Mouse (Mus musculus): ENCODE measurements at regions not wholly inside any gene's neighbourhood (a gene's known extent, or its start where the extent isn't known, plus 50 kb on each side); places are given as distances from the start of the nearest gene placed in this dataset.

- DNase-seq (ENCODE audit: low spot score), result no peak
- ATAC-seq (replicated peaks; ENCODE audit: insufficient number of reproducible peaks, low FRiP score, low TSS enrichment, low read depth), result no peak
- Histone ChIP-seq H3K4me1 (ENCODE audit: control insufficient read depth, insufficient read depth, low read length) (no peaks in the 10 kb centered on the region), H3K27me3 (ENCODE audit: control insufficient read depth, insufficient read depth, low read length) (no peaks in the 10 kb centered on the region), H3K4me3 (ENCODE audit: low read depth, low read length) (no peak overlapping the region), H3K9ac (replicated peaks; ENCODE audit: low read length) (no peak overlapping the region), H3K27ac (replicated peaks; ENCODE audit: low read depth, low read length) (no peak overlapping the region), H3K36me3 (replicated peaks; ENCODE audit: control insufficient read depth, insufficient read depth, low read depth, low read length) (no peaks in the 10 kb centered on the region), H3K9me3 (replicated peaks; ENCODE audit: control insufficient read depth, low read length) (no peaks in the 10 kb centered on the region), H3K4me2 (ENCODE audit: low read depth, low read length) (no peak overlapping the region)
- 86% methylated on average over 6 of the region's 6 CpGs for WGBS
Measured at GRCm38 (mm10) chr12:15555471-15555870, 261.3 kb downstream of the Trib2 start.

GRCm38 (mm10) chr12:15553681-15554007 is 263.1 kb downstream of the Trib2 start:
- no peaks in the 10 kb centered on the region for H3K9me3 ChIP-seq (replicated peaks; ENCODE audit: control insufficient read depth, low read length)
- ATAC-seq (replicated peaks; ENCODE audit: insufficient number of reproducible peaks, low FRiP score, low TSS enrichment, low read depth), result no peak
- H3K9ac ChIP-seq (replicated peaks; ENCODE audit: low read length), result no peak overlapping the region
- WGBS, result 75% methylated on average over 4 of the region's 4 CpGs
- no peaks in the 10 kb centered on the region for H3K36me3 ChIP-seq (replicated peaks; ENCODE audit: control insufficient read depth, insufficient read depth, low read depth, low read length)
- H3K4me2 ChIP-seq (ENCODE audit: low read depth, low read length), result no peak overlapping the region
- no peak overlapping the region for H3K4me3 ChIP-seq (ENCODE audit: low read depth, low read length)
- no peak for DNase-seq (ENCODE audit: low spot score)
- no peak overlapping the region for H3K27ac ChIP-seq (replicated peaks; ENCODE audit: low read depth, low read length)
- H3K4me1 ChIP-seq (ENCODE audit: control insufficient read depth, insufficient read depth, low read length), result no peaks in the 10 kb centered on the region
- H3K27me3 ChIP-seq (ENCODE audit: control insufficient read depth, insufficient read depth, low read length), result no peaks in the 10 kb centered on the region

- no peak for DNase-seq (ENCODE audit: low spot score)
- ATAC-seq (replicated peaks; ENCODE audit: insufficient number of reproducible peaks, low FRiP score, low TSS enrichment, low read depth), result no peak
- H3K4me3 ChIP-seq (ENCODE audit: low read depth, low read length), result no peak overlapping the region
Measured at GRCm38 (mm10) chr12:15552979-15553680, 263.6 kb downstream of the Trib2 start.

GRCm38 (mm10) chr12:15552210-15552609 is 264.5 kb downstream of the Trib2 start:
- WGBS, result 68% methylated on average over 2 of the region's 2 CpGs

More at GRCm38 (mm10) chr12:15552979-15553680, 263.6 kb downstream of the Trib2 start:
- H3K9ac ChIP-seq (replicated peaks; ENCODE audit: low read length), result no peak overlapping the region
- H3K4me2 ChIP-seq (ENCODE audit: low read depth, low read length), result no peak overlapping the region
- H3K36me3 ChIP-seq (replicated peaks; ENCODE audit: control insufficient read depth, insufficient read depth, low read depth, low read length), result no peaks in the 10 kb centered on the region
- WGBS, result 80% methylated on average over 6 of the region's 6 CpGs
- H3K4me1 ChIP-seq (ENCODE audit: control insufficient read depth, insufficient read depth, low read length), result no peaks in the 10 kb centered on the region
- no peak overlapping the region for H3K27ac ChIP-seq (replicated peaks; ENCODE audit: low read depth, low read length)
- no peaks in the 10 kb centered on the region for H3K9me3 ChIP-seq (replicated peaks; ENCODE audit: control insufficient read depth, low read length)
- H3K27me3 ChIP-seq (ENCODE audit: control insufficient read depth, insufficient read depth, low read length), result no peaks in the 10 kb centered on the region

GRCm38 (mm10) chr12:15551281-15551900 is 265.3 kb downstream of the Trib2 start:
- Histone ChIP-seq H3K4me3 (ENCODE audit: low read depth, low read length) (no peak overlapping the region), H3K4me2 (ENCODE audit: low read depth, low read length) (no peak overlapping the region), H3K27ac (replicated peaks; ENCODE audit: low read depth, low read length) (no peak overlapping the region), H3K9ac (replicated peaks; ENCODE audit: low read length) (no peak overlapping the region), H3K9me3 (replicated peaks; ENCODE audit: control insufficient read depth, low read length) (no peaks in the 10 kb centered on the region), H3K36me3 (replicated peaks; ENCODE audit: control insufficient read depth, insufficient read depth, low read depth, low read length) (no peaks in the 10 kb centered on the region), H3K27me3 (ENCODE audit: control insufficient read depth, insufficient read depth, low read length) (no peaks in the 10 kb centered on the region), H3K4me1 (ENCODE audit: control insufficient read depth, insufficient read depth, low read length) (no peaks in the 10 kb centered on the region)
- whole genome bisulfite sequencing, result 66% methylated on average over 4 of the region's 4 CpGs
- DNase-seq (ENCODE audit: low spot score), result no peak
- no peak for ATAC-seq (replicated peaks; ENCODE audit: insufficient number of reproducible peaks, low FRiP score, low TSS enrichment, low read depth)

More at GRCm38 (mm10) chr12:15552210-15552609, 264.5 kb downstream of the Trib2 start:
- no peak overlapping the region for H3K27ac ChIP-seq (replicated peaks; ENCODE audit: low read depth, low read length)
- H3K36me3 ChIP-seq (replicated peaks; ENCODE audit: control insufficient read depth, insufficient read depth, low read depth, low read length), result no peaks in the 10 kb centered on the region
- no peak for ATAC-seq (replicated peaks; ENCODE audit: insufficient number of reproducible peaks, low FRiP score, low TSS enrichment, low read depth)
- no peak for DNase-seq (ENCODE audit: low spot score)
- no peak overlapping the region for H3K4me3 ChIP-seq (ENCODE audit: low read depth, low read length)
- no peak overlapping the region for H3K4me2 ChIP-seq (ENCODE audit: low read depth, low read length)
- no peaks in the 10 kb centered on the region for H3K9me3 ChIP-seq (replicated peaks; ENCODE audit: control insufficient read depth, low read length)
- no peaks in the 10 kb centered on the region for H3K27me3 ChIP-seq (ENCODE audit: control insufficient read depth, insufficient read depth, low read length)
- no peak overlapping the region for H3K9ac ChIP-seq (replicated peaks; ENCODE audit: low read length)
- no peaks in the 10 kb centered on the region for H3K4me1 ChIP-seq (ENCODE audit: control insufficient read depth, insufficient read depth, low read length)

GRCm38 (mm10) chr12:15544351-15544750 is 272.4 kb downstream of the Trib2 start:
- 83% methylated on average over 1 of the region's 1 CpGs for WGBS
- ATAC-seq (replicated peaks; ENCODE audit: insufficient number of reproducible peaks, low FRiP score, low TSS enrichment, low read depth), result no peak
- no peak overlapping the region for H3K9ac ChIP-seq (replicated peaks; ENCODE audit: low read length)

GRCm38 (mm10) chr12:15542486-15542885 is 274.2 kb downstream of the Trib2 start:
- 72% methylated on average over 2 of the region's 2 CpGs for WGBS

More at GRCm38 (mm10) chr12:15544351-15544750, 272.4 kb downstream of the Trib2 start:
- no peaks in the 10 kb centered on the region for H3K4me1 ChIP-seq (ENCODE audit: control insufficient read depth, insufficient read depth, low read length)
- no peak overlapping the region for H3K4me2 ChIP-seq (ENCODE audit: low read depth, low read length)
- DNase-seq (ENCODE audit: low spot score), result no peak
- no peaks in the 10 kb centered on the region for H3K36me3 ChIP-seq (replicated peaks; ENCODE audit: control insufficient read depth, insufficient read depth, low read depth, low read length)
- no peaks in the 10 kb centered on the region for H3K27me3 ChIP-seq (ENCODE audit: control insufficient read depth, insufficient read depth, low read length)
- no peak overlapping the region for H3K27ac ChIP-seq (replicated peaks; ENCODE audit: low read depth, low read length)
- H3K4me3 ChIP-seq (ENCODE audit: low read depth, low read length), result no peak overlapping the region
- no peaks in the 10 kb centered on the region for H3K9me3 ChIP-seq (replicated peaks; ENCODE audit: control insufficient read depth, low read length)

GRCm38 (mm10) chr12:15536852-15537368 is 279.8 kb downstream of the Trib2 start:
- DNase-seq (ENCODE audit: low spot score) (no peak), ATAC-seq (replicated peaks; ENCODE audit: insufficient number of reproducible peaks, low FRiP score, low TSS enrichment, low read depth) (no peak)
- no peak overlapping the region for H3K4me2 ChIP-seq (ENCODE audit: low read depth, low read length)
- no peak overlapping the region for H3K9ac ChIP-seq (replicated peaks; ENCODE audit: low read length)
- H3K36me3 ChIP-seq (replicated peaks; ENCODE audit: control insufficient read depth, insufficient read depth, low read depth, low read length), result no peaks in the 10 kb centered on the region
- H3K4me3 ChIP-seq (ENCODE audit: low read depth, low read length), result no peak overlapping the region
- no peak overlapping the region for H3K27ac ChIP-seq (replicated peaks; ENCODE audit: low read depth, low read length)
- no peaks in the 10 kb centered on the region for H3K9me3 ChIP-seq (replicated peaks; ENCODE audit: control insufficient read depth, low read length)
- 76% methylated on average over 8 of the region's 8 CpGs for WGBS
- H3K27me3 ChIP-seq (ENCODE audit: control insufficient read depth, insufficient read depth, low read length), result no peaks in the 10 kb centered on the region
- no peaks in the 10 kb centered on the region for H3K4me1 ChIP-seq (ENCODE audit: control insufficient read depth, insufficient read depth, low read length)

More at GRCm38 (mm10) chr12:15542486-15542885, 274.2 kb downstream of the Trib2 start:
- Histone ChIP-seq H3K27me3 (ENCODE audit: control insufficient read depth, insufficient read depth, low read length) (no peaks in the 10 kb centered on the region), H3K9ac (replicated peaks; ENCODE audit: low read length) (no peak overlapping the region), H3K36me3 (replicated peaks; ENCODE audit: control insufficient read depth, insufficient read depth, low read depth, low read length) (no peaks in the 10 kb centered on the region), H3K4me2 (ENCODE audit: low read depth, low read length) (no peak overlapping the region), H3K4me1 (ENCODE audit: control insufficient read depth, insufficient read depth, low read length) (no peaks in the 10 kb centered on the region), H3K27ac (replicated peaks; ENCODE audit: low read depth, low read length) (no peak overlapping the region), H3K4me3 (ENCODE audit: low read depth, low read length) (no peak overlapping the region), H3K9me3 (replicated peaks; ENCODE audit: control insufficient read depth, low read length) (no peaks in the 10 kb centered on the region)
- ATAC-seq (replicated peaks; ENCODE audit: insufficient number of reproducible peaks, low FRiP score, low TSS enrichment, low read depth), result no peak
- DNase-seq (ENCODE audit: low spot score), result no peak

Data from embryonic facial prominence, embryonic 11.5 days (tissue).